Mouse (Mus musculus) cerebellum, adult 2 months (tissue): ENCODE measurements around the gene Pole4. TPM values are rescaled to one million over a fixed set of nuclear protein-coding genes. Genes with fewer than 3 reads are reported as not detected.
"Not testable (repeated sequence)": the region's sequence is repeated elsewhere in the genome, so short reads cannot be mapped to it uniquely, and the experiment has no call there.

Experiments used
- DNase-seq, 2 experiments: peaks; one replicate each; pipeline ENCODE4 v3.0.0; 2021
- H3K27ac ChIP-seq: fragments of 200-500 bp; 2 replicates; pipeline ENCODE4 v1.5.1; 2012; ENCODE audit warnings: low read length, control low read depth, inconsistent platforms; ENCODE audit not compliant: insufficient read depth
- H3K27me3 ChIP-seq: fragments of 200-500 bp; 2 replicates; pipeline ENCODE4 v1.6.1; 2012; ENCODE audit warnings: inconsistent platforms, mild to moderate bottlenecking, low read length, moderate library complexity; ENCODE audit not compliant: control insufficient read depth, insufficient read depth
- H3K4me1 ChIP-seq: fragments of 200-500 bp; 2 replicates; pipeline ENCODE4 v1.6.1; 2011; ENCODE audit warnings: low read length; ENCODE audit not compliant: control insufficient read depth, insufficient read depth
- H3K4me3 ChIP-seq: fragments of 200-500 bp; replicated peaks from 2 replicates; pipeline ENCODE3; 2011; ENCODE audit warnings: mild to moderate bottlenecking, low read depth, low read length, control low read depth; ENCODE audit not compliant: insufficient read depth
- CTCF ChIP-seq: fragments of 200-500 bp; IDR thresholded peaks from 2 replicates; pipeline ENCODE4 v1.5.1; 2011; ENCODE audit warnings: low read depth, mild to moderate bottlenecking, control low read depth, low read length, moderate library complexity, borderline replicate concordance; ENCODE audit not compliant: insufficient read depth
- POLR2A ChIP-seq: fragments of 200-500 bp; IDR thresholded peaks from 2 replicates; pipeline ENCODE4 v1.6.1; 2011; ENCODE audit warnings: low read length, control low read depth, borderline replicate concordance; ENCODE audit not compliant: insufficient read depth
- WGBS: fragments of 180-500 bp; shearing (Covaris S2); methylation state at CpG from one replicate; pipeline ENCODE4 v1.1.7; 2018; 5-methylcytosine and 5-hydroxymethylcytosine counted together
- polyA plus RNA-seq: library from polyadenylated mRNA; depleted of rRNA; stranded (reverse); fragments of >200 nt; gene quantifications from 2 replicates; pipeline ENCODE4 v1.2.3, GENCODE M21; 2012

Gene Pole4
- polyA plus RNA-seq, 1 experiment = 30.1 TPM

DNA sequence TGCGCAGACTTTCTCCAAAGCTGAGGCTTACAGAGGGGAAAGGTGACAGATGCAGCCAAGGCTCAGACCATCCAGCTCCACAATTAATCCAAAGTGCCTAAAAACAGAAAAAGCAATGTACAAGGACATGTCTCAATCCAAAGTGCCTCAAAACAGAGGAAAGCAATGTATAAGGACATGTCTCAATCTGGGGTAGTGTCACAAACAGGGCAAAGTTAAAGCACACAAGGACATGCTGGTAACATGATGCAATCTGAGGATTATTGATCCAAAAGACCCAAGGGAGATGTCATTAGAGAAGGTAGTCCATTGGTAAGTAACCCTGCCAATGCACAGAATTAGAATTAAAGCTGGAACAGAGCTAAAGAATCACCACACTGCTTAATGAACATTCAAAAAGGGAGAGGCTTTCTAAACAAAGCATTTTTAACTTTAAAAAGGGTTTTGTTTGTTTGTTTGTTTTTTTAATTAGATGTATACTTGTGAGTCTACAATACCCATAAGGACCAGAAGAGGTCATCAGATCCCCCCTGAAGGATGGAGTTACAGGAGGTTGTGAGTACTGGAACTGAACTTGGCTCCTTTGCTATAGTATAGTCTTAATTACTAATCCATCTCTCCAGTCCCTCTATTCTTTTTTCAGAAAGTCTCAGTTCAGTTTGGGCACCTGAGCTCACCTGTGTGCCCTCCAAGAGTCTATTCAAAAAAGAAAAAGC lies 57.1 kb downstream of the Pole4 start:
- TF ChIP-seq POLR2A (no peak), CTCF (no peak)
- H3K27ac ChIP-seq = no peak overlapping the region
- no peaks in the 10 kb centered on the region for H3K4me1 ChIP-seq
- no peaks in the 10 kb centered on the region for H3K27me3 ChIP-seq
- 98% methylated on average over 1 of the region's 1 CpGs for WGBS
- H3K4me3 ChIP-seq = no peak overlapping the region
- no peak for DNase-seq

DNA sequence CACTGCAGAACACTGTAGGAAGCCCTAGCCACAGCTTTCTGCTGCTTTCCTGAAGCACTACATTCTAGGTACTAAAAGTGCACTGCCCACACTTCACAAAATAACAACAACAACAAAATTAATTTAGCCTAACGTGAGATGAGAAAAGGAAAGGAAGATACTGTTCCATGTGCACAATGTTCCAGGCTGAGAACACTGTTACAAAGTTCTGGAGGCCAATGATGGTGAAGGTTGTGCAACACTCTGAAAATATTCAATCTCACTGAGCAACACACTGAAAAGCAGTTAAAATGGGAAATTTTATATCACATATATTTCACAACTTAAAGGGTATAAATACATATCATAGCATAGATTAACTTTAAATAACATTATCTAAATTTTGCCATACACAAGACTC lies 58.2 kb downstream of the Pole4 start:
- H3K27me3 ChIP-seq = no peaks in the 10 kb centered on the region
- no peaks in the 10 kb centered on the region for H3K4me1 ChIP-seq
- 93% methylated on average over 1 of the region's 1 CpGs for WGBS
- H3K27ac ChIP-seq = no peak overlapping the region
- DNase-seq = no peak
- no peak overlapping the region for H3K4me3 ChIP-seq
- TF ChIP-seq POLR2A = no peak
- no peak for TF ChIP-seq CTCF

DNA sequence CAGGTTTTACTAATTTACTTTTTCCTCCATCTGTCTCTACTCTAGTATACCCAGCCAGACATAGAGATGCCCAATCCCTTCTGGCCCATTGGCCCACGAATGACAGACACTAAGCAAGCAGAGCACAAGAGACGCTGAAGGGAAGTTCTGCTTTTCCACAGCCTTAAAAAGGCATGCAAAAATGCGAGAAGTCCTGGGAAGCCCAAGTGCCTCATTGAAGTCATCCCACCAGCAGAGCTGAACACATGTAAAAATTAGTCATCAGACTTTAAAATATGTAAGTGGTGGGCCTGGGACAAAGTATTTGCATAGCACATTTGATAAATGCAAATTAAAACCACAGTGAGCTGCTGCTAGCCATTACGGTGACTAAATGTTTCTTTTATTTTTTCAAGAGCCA lies 65.1 kb downstream of the Pole4 start:
- H3K27me3 ChIP-seq = no peaks in the 10 kb centered on the region
- TF ChIP-seq POLR2A (no peak), CTCF (no peak)
- WGBS = 60% methylated on average over 4 of the region's 4 CpGs
- H3K4me1 ChIP-seq = no peaks in the 10 kb centered on the region
- no peak for DNase-seq
- no peak overlapping the region for H3K4me3 ChIP-seq
- H3K27ac ChIP-seq = no peak overlapping the region

DNA sequence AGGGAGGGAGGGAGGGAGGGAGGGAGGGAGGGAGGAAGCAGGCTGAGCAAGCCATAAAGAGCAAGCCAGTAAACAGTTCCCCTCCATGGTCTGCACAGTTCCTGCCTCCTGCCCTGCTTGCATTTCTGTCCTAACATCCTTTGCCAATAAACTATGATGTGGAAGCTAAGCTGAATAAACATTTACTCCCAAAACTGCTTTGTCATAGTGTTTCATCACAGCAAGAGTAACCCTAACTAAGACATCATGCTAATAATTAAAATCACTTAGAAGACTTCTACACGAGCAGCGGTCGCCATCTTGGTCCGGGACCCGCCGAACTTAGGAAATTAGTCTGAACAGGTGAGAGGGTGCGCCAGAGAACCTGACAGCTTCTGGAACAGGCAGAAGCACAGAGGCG lies 79.8 kb downstream of the Pole4 start:
- not testable (repeated sequence) for H3K4me3 ChIP-seq, DNase-seq, H3K27me3 ChIP-seq, H3K27ac ChIP-seq, H3K4me1 ChIP-seq
- WGBS = 98% methylated on average over 7 of the region's 8 CpGs

DNA sequence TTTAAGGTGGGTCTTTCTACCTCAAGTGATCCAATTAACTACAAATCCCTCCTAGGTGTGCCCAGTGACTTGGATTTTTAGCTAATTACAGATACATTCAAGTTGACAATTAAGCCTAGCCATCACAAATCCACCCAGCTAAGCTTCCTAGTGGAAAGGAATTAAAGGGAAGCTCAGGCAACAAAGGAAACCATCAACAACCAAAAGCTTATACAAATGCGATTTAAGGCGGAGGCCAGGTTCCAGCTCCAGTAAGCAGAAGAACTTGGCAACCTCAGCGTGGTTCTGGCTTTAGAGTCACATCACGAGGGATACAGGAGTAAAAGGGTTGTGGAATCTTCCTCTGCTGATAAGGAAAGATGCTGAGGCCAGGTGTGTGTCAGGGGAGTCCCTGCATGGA lies 92.0 kb downstream of the Pole4 start:
- no peak overlapping the region for H3K27ac ChIP-seq
- DNase-seq = no peak
- no peak overlapping the region for H3K4me3 ChIP-seq
- H3K4me1 ChIP-seq = no peaks in the 10 kb centered on the region
- H3K27me3 ChIP-seq = no peaks in the 10 kb centered on the region
- 48% methylated on average over 4 of the region's 4 CpGs for WGBS
- no peak for TF ChIP-seq CTCF

DNA sequence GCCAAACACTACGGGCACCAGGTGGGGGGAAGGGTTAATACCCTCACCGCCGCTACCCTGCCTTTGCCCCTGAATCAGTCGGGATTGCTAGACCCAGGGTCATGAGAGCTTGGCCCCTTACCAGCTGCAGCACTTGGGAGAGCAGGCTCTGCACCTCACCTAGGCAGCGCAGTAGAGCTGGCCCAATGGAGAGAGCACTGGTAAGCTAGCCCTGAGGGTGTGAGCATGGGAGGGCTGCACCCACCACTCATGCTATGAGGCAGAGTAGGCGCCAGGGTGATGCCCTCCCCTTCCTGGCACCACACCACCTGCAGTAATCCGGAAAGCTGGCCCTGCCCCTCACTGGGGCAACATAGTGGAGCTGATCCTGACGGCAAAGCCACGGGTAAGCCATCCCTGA lies 94.1 kb downstream of the Pole4 start:
- Histone ChIP-seq H3K27me3 (no peaks in the 10 kb centered on the region), H3K27ac (no peak overlapping the region), H3K4me1 (no peaks in the 10 kb centered on the region), H3K4me3 (no peak overlapping the region)
- 53% methylated on average over 9 of the region's 9 CpGs for WGBS
- DNase-seq = no peak
- TF ChIP-seq POLR2A (no peak), CTCF (no peak)

DNA sequence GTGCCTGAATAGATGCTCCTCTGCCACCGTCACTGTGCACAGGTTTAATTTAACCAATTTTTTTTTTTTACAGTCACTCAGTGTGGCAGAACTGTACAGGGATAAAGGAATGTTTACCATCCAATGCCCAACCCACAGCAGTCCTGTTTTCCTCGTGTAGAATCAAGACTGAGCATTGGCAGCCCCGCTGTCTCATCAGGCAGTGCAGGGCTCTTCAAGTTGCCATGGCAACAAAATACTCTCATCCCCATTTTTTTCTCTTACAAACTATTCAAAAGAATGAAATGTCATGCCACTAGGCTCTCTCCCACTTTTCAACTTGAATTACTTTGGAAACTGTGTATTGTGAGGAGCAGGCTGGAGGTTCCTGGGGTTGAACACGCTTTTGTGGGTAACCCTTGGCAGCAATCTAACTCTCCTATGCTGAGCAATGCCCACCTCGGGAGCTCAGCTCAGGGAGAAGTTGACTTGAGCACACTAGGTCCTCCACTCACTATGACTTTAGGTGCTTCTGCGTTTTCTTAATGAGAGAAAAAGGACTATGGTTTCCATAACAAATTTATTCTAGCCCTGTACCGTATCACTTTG lies 95.7 kb downstream of the Pole4 start:
- Histone ChIP-seq H3K4me3 (no peak overlapping the region), H3K4me1 (no peaks in the 10 kb centered on the region), H3K27me3 (no peaks in the 10 kb centered on the region), H3K27ac (no peak overlapping the region)
- no peak for DNase-seq
- TF ChIP-seq CTCF = no peak
- TF ChIP-seq POLR2A = no peak
- WGBS = 49% methylated on average over 7 of the region's 7 CpGs

DNA sequence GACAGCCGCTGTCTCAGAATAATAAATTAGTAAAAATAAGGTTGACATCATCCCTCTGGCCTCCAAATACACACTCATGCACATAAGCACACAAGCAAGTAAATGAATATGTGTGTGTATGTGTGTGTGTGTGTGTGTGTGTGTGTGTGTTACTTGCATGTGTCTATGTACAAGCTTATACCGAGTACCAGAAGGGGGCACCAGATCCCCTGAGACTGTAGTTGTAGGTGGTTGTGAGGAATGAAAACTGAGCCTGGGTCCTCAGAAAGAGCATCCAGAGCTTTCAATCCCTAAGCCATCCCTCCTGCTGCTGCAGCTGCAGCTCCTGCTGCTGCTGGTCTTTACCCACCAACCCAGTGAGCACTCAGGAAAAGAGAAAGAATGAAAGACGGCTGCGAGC lies 96.4 kb downstream of the Pole4 start:
- H3K4me3 ChIP-seq = no peak overlapping the region
- H3K27me3 ChIP-seq = no peaks in the 10 kb centered on the region
- no peak for TF ChIP-seq CTCF
- no peak for TF ChIP-seq POLR2A
- 90% methylated on average over 4 of the region's 4 CpGs for WGBS
- no peaks in the 10 kb centered on the region for H3K4me1 ChIP-seq
- no peak overlapping the region for H3K27ac ChIP-seq
- DNase-seq = no peak

DNA sequence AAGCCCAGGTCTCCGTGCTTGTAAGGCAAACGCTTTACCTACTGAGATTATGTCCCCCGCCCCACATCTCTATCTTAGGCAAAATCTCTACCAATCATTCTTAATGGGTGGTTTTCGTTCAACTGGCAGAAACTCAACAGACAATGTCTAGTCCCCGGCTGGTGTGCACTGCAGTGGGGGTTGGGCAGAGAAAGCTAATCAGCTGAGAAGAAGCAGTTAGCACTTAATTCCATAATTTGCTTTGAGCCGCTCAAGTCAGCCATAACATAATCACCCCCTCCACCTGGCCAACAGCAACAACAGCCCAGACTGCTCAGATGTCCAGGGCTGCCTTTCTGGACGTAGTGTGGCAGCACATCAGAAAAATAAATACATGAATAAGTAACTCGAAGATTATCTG lies 100.4 kb downstream of the Pole4 start:
- Histone ChIP-seq H3K4me3 (no peak overlapping the region), H3K27ac (no peak overlapping the region), H3K27me3 (no peaks in the 10 kb centered on the region), H3K4me1 (no peaks in the 10 kb centered on the region)
- 31% methylated on average over 8 of the region's 8 CpGs for WGBS
- TF ChIP-seq POLR2A (no peak), CTCF (no peak)
- no peak for DNase-seq
